Mouse (Mus musculus) frontal cortex, postnatal 25 days (tissue): ENCODE results near the gene Hoxd10.

ENCODE experiments used
- DNase-seq, 2 experiments: peaks; one replicate each; pipeline ENCODE4 v3.0.0; 2022; ENCODE audit warnings: low spot score in 2 of 2

Hoxd10 gene

GRCm38 (mm10) chr2:74666411-74666810 is 25.3 kb upstream of the Hoxd10 start:
- DNase-seq = no peak

GRCm38 (mm10) chr2:74667191-74667841 is 24.4 kb upstream of the Hoxd10 start:
- no peak for DNase-seq

GRCm38 (mm10) chr2:74667842-74668357 is 23.8 kb upstream of the Hoxd10 start, which contains the start of gene Hoxd13:
Hoxd13 (plus strand) TSS chr2:74668310.
- DNase-seq = no peak

- DNase-seq = no peak
Observed at GRCm38 (mm10) chr2:74668370-74669229, 23.1 kb upstream of the Hoxd10 start.

- no peak for DNase-seq
Observed at GRCm38 (mm10) chr2:74669230-74669578, 22.5 kb upstream of the Hoxd10 start.

GRCm38 (mm10) chr2:74669650-74670235 is 22.0 kb upstream of the Hoxd10 start:
- no peak for DNase-seq

- no peak for DNase-seq
Observed at GRCm38 (mm10) chr2:74670632-74671188, 21.0 kb upstream of the Hoxd10 start.

- DNase-seq = no peak
Observed at GRCm38 (mm10) chr2:74671847-74672246, 19.9 kb upstream of the Hoxd10 start.

- no peak for DNase-seq
Observed at GRCm38 (mm10) chr2:74672481-74673362, 19.0 kb upstream of the Hoxd10 start.

GRCm38 (mm10) chr2:74673835-74674425 is 17.8 kb upstream of the Hoxd10 start:
- no peak for DNase-seq

- no peak for DNase-seq
Observed at GRCm38 (mm10) chr2:74674881-74675665, 16.7 kb upstream of the Hoxd10 start, which contains the start of gene Hoxd12. Hoxd12 (plus strand) TSS chr2:74675013.

- no peak for DNase-seq
Observed at GRCm38 (mm10) chr2:74675666-74676282, 15.9 kb upstream of the Hoxd10 start.

GRCm38 (mm10) chr2:74676376-74677052 is 15.2 kb upstream of the Hoxd10 start:
- no peak for DNase-seq

- no peak for DNase-seq
Observed at GRCm38 (mm10) chr2:74677106-74677505, 14.6 kb upstream of the Hoxd10 start.

- no peak for DNase-seq
Observed at GRCm38 (mm10) chr2:74678891-74679595, 12.7 kb upstream of the Hoxd10 start, which contains the start of gene Hoxd11. Hoxd11 (plus strand) TSS chr2:74679557.

- no peak for DNase-seq
Observed at GRCm38 (mm10) chr2:74679596-74679971, 12.1 kb upstream of the Hoxd10 start.

- DNase-seq = no peak
Observed at GRCm38 (mm10) chr2:74679980-74680379, 11.7 kb upstream of the Hoxd10 start.
